Mouse (Mus musculus) ES-Bruce4 (cell line): Measurements from ENCODE around the gene Ckmt2. TPM values are rescaled to one million over a fixed set of nuclear protein-coding genes. Genes with fewer than 3 reads are reported as not detected.

ENCODE experiments used
- H3K27ac ChIP-seq: 2 replicates; pipeline ENCODE4 v1.5.1; 2012; ENCODE audit warnings: low read length, inconsistent platforms; ENCODE audit not compliant: insufficient read depth
- H3K27me3 ChIP-seq: 2 replicates; pipeline ENCODE4 v1.6.1; 2012; ENCODE audit warnings: mild to moderate bottlenecking, low read length, inconsistent platforms; ENCODE audit not compliant: control insufficient read depth, poor library complexity, insufficient read depth, severe bottlenecking
- H3K36me3 ChIP-seq: 2 replicates; pipeline ENCODE4 v1.6.1; 2012; ENCODE audit warnings: inconsistent platforms, mild to moderate bottlenecking, low read length, moderate library complexity; ENCODE audit not compliant: control insufficient read depth, poor library complexity, insufficient read depth, severe bottlenecking
- H3K4me1 ChIP-seq: one replicate; pipeline ENCODE4 v1.8.1; 2011; ENCODE audit warnings: low read length; ENCODE audit not compliant: control insufficient read depth, insufficient read depth
- H3K4me3 ChIP-seq: 2 replicates; pipeline ENCODE4 v1.5.1; 2011; ENCODE audit warnings: low read depth, mild to moderate bottlenecking, low read length
- H3K9ac ChIP-seq: 2 replicates; pipeline ENCODE4 v1.6.1; 2012; ENCODE audit warnings: low read depth, mild to moderate bottlenecking, inconsistent platforms; ENCODE audit not compliant: poor library complexity, severe bottlenecking
- H3K9me3 ChIP-seq: replicated peaks from 2 replicates; pipeline ENCODE4 v1.6.1; 2012; ENCODE audit warnings: mild to moderate bottlenecking, low read length, inconsistent platforms; ENCODE audit not compliant: control insufficient read depth, poor library complexity, insufficient read depth, severe bottlenecking
- CTCF ChIP-seq: IDR thresholded peaks from one replicate; pipeline ENCODE4 v1.8.1; 2011; ENCODE audit warnings: low read depth, low read length
- EP300 ChIP-seq: IDR thresholded peaks from 2 replicates; pipeline ENCODE4 v1.6.1; 2011; ENCODE audit warnings: low read depth, low read length; ENCODE audit not compliant: insufficient read depth
- POLR2A ChIP-seq: IDR thresholded peaks from one replicate; pipeline ENCODE4 v1.8.1; 2011; ENCODE audit warnings: low read length; ENCODE audit not compliant: insufficient read depth
- polyA plus RNA-seq: library from polyadenylated mRNA; stranded (reverse); fragments of >200 nt; gene quantifications from 2 replicates; pipeline ENCODE4 v1.2.4, GENCODE M21; 2011; ENCODE audit warnings: low read depth; ENCODE audit not compliant: missing spikeins, insufficient read depth, insufficient read length

Ckmt2 gene
- polyA plus RNA-seq, 1 experiment, result not detected

- H3K4me3 ChIP-seq, result no peak overlapping the region
- H3K4me1 ChIP-seq, result no peaks in the 10 kb centered on the region
- H3K27ac ChIP-seq, result no peak overlapping the region
- TF ChIP-seq POLR2A, result no peak
- no peak for TF ChIP-seq CTCF
- TF ChIP-seq EP300, result no peak
- peaks cover 8% of the 10 kb centered on the region for H3K9me3 ChIP-seq
- H3K27me3 ChIP-seq, result no peaks in the 10 kb centered on the region
- no peak overlapping the region; the same call in 1 of the 2 replicates for H3K9ac ChIP-seq
- H3K36me3 ChIP-seq, result no peaks in the 10 kb centered on the region
These were observed 62.0 kb downstream of the Ckmt2 start for GRCm38 (mm10) chr13:91814670-91815069.

- TF ChIP-seq EP300, result no peak
- no peak for TF ChIP-seq POLR2A
- TF ChIP-seq CTCF, result no peak
These were observed 67.2 kb downstream of the Ckmt2 start for GRCm38 (mm10) chr13:91809476-91809875.

GRCm38 (mm10) chr13:91807874-91808575, 68.7 kb downstream of the Ckmt2 start:
- TF ChIP-seq POLR2A, result no peak
- TF ChIP-seq EP300, result no peak
- no peak for TF ChIP-seq CTCF
- Histone ChIP-seq H3K27me3 (no peaks in the 10 kb centered on the region), H3K4me1 (no peaks in the 10 kb centered on the region), H3K9ac (peak overlapping the region; percentile 88), H3K27ac (peak overlapping the region; percentile 16; the same call in 1 of the 2 replicates), H3K36me3 (peaks cover 12% of the 10 kb centered on the region), H3K9me3 (no peaks in the 10 kb centered on the region), H3K4me3 (peak overlapping the region; percentile 83)

More at GRCm38 (mm10) chr13:91809476-91809875, 67.2 kb downstream of the Ckmt2 start:
- Histone ChIP-seq H3K9ac (no peak overlapping the region), H3K4me1 (no peaks in the 10 kb centered on the region), H3K4me3 (no peak overlapping the region), H3K36me3 (peaks cover 12% of the 10 kb centered on the region), H3K27me3 (no peaks in the 10 kb centered on the region), H3K9me3 (peaks cover 8% of the 10 kb centered on the region), H3K27ac (no peak overlapping the region)

- H3K27ac ChIP-seq, result peak within 1 kb of the TSS; percentile 16; the same call in 1 of the 2 replicates
- peak within 1 kb of the TSS; percentile 83 for H3K4me3 ChIP-seq
- no peaks in the 10 kb centered on the region for H3K27me3 ChIP-seq
- no peak for TF ChIP-seq EP300
- no peak for TF ChIP-seq CTCF
- peak; percentile 64 for TF ChIP-seq POLR2A
- peak within 1 kb of the TSS; percentile 88 for H3K9ac ChIP-seq
- H3K4me1 ChIP-seq, result no peaks in the 10 kb centered on the region
- H3K36me3 ChIP-seq, result peaks cover 12% of the 10 kb centered on the region
- no peaks in the 10 kb centered on the region for H3K9me3 ChIP-seq
These were observed 69.4 kb downstream of the Ckmt2 start, which contains the start of gene Zcchc9 for GRCm38 (mm10) chr13:91807155-91807839. TSS of gene Zcchc9 (minus strand) at chr13:91807705.

Other genes with a start within 250 kb of the Ckmt2 start
- gene Acot12, start 135.4 kb downstream of the Ckmt2 start, polyA plus RNA-seq, result not detected in 2 replicates
- gene Zcchc9, start 69.2 kb downstream of the Ckmt2 start, polyA plus RNA-seq, result 33.7 and 36.8 TPM in 2 replicates